Mouse (Mus musculus) small intestine, adult 2 months (tissue): ENCODE results near the gene D430041D05Rik. TPM values are rescaled to one million over a fixed set of nuclear protein-coding genes. Genes with fewer than 3 reads are reported as not detected.

Source experiments
- H3K27ac ChIP-seq: fragments of 200-500 bp; 2 replicates; pipeline ENCODE4 v1.5.1; 2012; ENCODE audit warnings: low read depth, low read length, control low read depth, inconsistent platforms; ENCODE audit not compliant: insufficient read depth
- H3K27me3 ChIP-seq: fragments of 200-500 bp; 2 replicates; pipeline ENCODE4 v1.6.1; 2012; ENCODE audit warnings: mild to moderate bottlenecking, moderate library complexity, low read length, inconsistent platforms; ENCODE audit not compliant: control insufficient read depth, insufficient read depth
- H3K36me3 ChIP-seq: fragments of 200-500 bp; 2 replicates; pipeline ENCODE4 v1.6.1; 2012; ENCODE audit warnings: mild to moderate bottlenecking, low read length, control low read depth, inconsistent platforms; ENCODE audit not compliant: control insufficient read depth, insufficient read depth
- H3K4me1 ChIP-seq: fragments of 200-500 bp; 2 replicates; pipeline ENCODE4 v1.6.1; 2012; ENCODE audit warnings: low read length, inconsistent platforms, mixed read lengths; ENCODE audit not compliant: control insufficient read depth, insufficient read depth, insufficient read length
- H3K4me3 ChIP-seq: fragments of 200-500 bp; 2 replicates; pipeline ENCODE4 v1.5.1; 2012; ENCODE audit warnings: low read depth, mild to moderate bottlenecking, control low read depth, inconsistent platforms, low read length, moderate library complexity
- CTCF ChIP-seq: fragments of 200-500 bp; IDR thresholded peaks from 2 replicates; pipeline ENCODE4 v1.5.1; 2012; ENCODE audit warnings: low read depth, mild to moderate bottlenecking, control low read depth, inconsistent platforms, low read length, moderate library complexity, mixed read lengths; ENCODE audit not compliant: insufficient replicate concordance, insufficient read length; ENCODE audit errors: extremely low read depth
- POLR2A ChIP-seq: fragments of 200-500 bp; IDR thresholded peaks from 2 replicates; pipeline ENCODE4 v1.6.1; 2012; ENCODE audit warnings: low read depth, mild to moderate bottlenecking, control low read depth, inconsistent platforms, low read length, moderate library complexity
- WGBS: fragments of 180-500 bp; shearing (Covaris S2); methylation state at CpG from one replicate; pipeline ENCODE4 v1.1.7; 2018; 5-methylcytosine and 5-hydroxymethylcytosine counted together
- polyA plus RNA-seq: library from polyadenylated mRNA; depleted of rRNA; stranded (reverse); fragments of >200 nt; gene quantifications from 2 replicates; pipeline ENCODE4 v1.2.3, GENCODE M21; 2012

Gene D430041D05Rik
- polyA plus RNA-seq, 1 experiment, result not detected

DNA sequence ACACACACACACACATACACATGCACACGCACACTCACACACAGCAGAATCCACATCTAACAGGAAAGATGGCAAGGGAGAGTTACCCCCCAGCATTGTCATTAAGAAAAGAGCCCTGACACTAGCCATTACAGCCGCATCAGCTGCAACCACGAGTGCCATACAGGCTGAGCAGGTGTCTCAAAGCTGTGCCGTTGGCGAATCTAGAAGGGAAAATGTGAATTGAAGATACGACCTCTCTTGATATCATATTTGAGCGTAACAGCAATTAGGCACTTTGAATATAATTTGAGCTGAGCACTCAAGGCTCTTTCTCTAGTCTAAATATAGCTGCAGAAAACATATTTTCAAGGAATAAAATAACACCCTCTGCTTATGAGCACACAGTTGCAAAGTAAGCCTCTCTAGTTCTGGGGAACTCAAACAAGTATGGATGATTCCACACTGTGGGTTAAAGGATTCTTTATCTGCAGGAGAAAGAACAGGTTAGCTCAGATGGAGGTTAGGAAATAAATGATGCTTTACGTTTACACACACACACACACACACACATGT, 127.3 kb downstream of the D430041D05Rik start:
- H3K27me3 ChIP-seq, result no peaks in the 10 kb centered on the region
- no peak overlapping the region for H3K4me3 ChIP-seq
- no peaks in the 10 kb centered on the region for H3K4me1 ChIP-seq
- 88% methylated on average over 8 of the region's 8 CpGs for WGBS
- H3K36me3 ChIP-seq, result no peaks in the 10 kb centered on the region
- TF ChIP-seq CTCF, result no peak
- no peak for TF ChIP-seq POLR2A
- H3K27ac ChIP-seq, result no peak overlapping the region

DNA sequence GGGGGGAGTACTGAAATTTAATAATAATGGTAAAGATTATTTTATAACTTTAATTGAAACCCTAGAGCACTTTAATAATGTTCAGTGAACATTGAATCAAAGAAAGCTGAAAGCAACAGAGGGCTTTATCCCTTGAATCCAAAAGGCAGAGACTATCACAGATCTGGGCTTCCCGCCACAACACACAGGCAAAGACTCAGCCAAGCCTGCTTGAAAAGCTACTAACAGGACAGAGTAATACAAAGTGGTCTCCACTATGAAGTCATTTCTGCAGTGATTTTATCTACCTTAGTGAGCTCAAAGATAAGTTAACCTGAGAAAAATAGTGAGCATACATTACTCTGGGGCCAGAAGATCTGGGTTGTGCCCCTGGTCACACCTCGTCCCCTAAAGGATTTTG, 128.0 kb downstream of the D430041D05Rik start:
- H3K27ac ChIP-seq, result no peak overlapping the region
- H3K4me3 ChIP-seq, result no peak overlapping the region
- no peaks in the 10 kb centered on the region for H3K27me3 ChIP-seq
- H3K4me1 ChIP-seq, result no peaks in the 10 kb centered on the region
- 80% methylated on average over 2 of the region's 2 CpGs for WGBS
- TF ChIP-seq POLR2A (no peak), CTCF (no peak)
- no peaks in the 10 kb centered on the region for H3K36me3 ChIP-seq

DNA sequence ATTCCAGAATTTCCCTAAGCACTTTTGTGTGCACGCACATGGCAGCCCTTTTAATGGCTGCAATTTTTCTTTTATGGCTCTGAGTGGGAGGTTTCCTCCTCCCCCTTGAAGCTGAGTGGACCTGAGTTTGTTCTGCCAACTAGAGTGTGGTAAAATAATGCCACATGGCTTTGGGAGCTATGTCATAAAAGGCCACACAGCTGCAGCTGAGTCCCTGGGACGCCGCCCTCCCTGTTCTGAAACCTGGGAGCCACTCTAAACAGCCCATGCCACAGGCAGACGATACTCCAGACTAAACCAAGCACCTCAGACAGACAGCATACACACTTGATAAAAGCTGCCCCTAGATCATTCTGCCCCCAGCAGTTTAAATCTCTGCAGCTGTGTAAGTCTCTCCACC, 143.8 kb downstream of the D430041D05Rik start:
- H3K36me3 ChIP-seq, result no peaks in the 10 kb centered on the region
- 18% methylated on average over 4 of the region's 4 CpGs for WGBS
- H3K27ac ChIP-seq, result no peak overlapping the region
- no peak for TF ChIP-seq POLR2A
- H3K27me3 ChIP-seq, result no peaks in the 10 kb centered on the region
- H3K4me3 ChIP-seq, result no peak overlapping the region
- no peaks in the 10 kb centered on the region for H3K4me1 ChIP-seq

DNA sequence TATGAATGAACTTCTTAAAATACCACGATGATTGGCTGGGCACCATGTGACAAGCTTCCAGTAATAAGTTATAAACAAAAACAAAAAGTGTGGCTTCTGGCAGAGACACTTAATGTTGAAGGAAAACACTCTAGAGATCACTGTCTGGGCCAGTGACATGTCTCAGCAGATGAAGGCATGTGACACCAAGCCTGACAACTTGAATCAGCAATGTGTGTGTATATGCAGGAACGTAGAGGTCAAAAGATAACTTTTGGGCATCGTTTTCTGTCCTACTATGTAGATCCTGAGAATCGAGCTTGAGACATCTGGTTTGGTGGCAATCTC, 149.1 kb downstream of the D430041D05Rik start:
- 73% methylated on average over 4 of the region's 4 CpGs for WGBS
- no peaks in the 10 kb centered on the region for H3K4me1 ChIP-seq
- no peaks in the 10 kb centered on the region for H3K27me3 ChIP-seq
- no peak overlapping the region for H3K4me3 ChIP-seq
- no peak overlapping the region for H3K27ac ChIP-seq
- TF ChIP-seq POLR2A, result no peak
- no peak for TF ChIP-seq CTCF
- H3K36me3 ChIP-seq, result no peaks in the 10 kb centered on the region

DNA sequence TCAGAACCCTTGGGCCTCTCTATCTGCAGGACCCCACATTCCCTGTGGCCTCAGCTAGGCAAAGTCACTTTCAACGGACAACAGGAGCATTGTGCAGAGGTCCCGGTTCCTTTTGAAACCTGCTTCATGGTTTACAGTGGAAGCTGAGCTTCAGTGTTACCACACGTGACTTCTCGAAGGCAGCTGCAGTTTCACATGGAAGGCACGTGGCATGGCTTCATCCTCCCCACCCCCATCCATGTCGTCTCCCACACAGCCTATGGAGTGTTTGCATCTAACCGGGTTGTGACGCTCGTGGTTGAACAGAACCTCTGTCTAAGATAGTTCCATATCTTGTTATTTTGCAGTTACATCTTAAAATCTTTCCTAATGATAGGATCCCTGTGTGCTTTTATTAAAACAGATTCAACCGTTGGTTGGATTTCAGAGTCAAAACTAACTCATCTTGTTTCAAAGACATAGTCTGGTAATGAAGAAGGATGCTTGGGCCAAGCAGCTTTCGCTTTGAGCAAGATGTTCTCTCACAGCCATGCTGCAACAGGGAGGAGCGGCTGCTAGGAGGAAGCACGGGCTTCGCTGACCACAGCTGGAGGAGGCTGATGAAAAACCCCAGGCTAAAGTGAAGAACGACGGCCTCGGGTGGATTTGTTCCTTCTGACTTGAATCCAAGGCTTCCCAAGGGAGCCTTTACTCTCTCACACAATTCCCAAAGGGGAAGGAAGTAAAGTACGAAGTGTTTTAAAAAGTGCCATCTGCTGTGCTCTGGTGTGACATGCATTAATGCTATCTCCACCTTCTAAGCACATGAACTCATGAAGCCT, 149.7 kb downstream of the D430041D05Rik start:
- TF ChIP-seq CTCF (no peak), POLR2A (no peak)
- Histone ChIP-seq H3K36me3 (no peaks in the 10 kb centered on the region), H3K4me1 (no peaks in the 10 kb centered on the region), H3K27me3 (no peaks in the 10 kb centered on the region), H3K4me3 (no peak overlapping the region), H3K27ac (no peak overlapping the region)
- WGBS, result 71% methylated on average over 18 of the region's 18 CpGs

DNA sequence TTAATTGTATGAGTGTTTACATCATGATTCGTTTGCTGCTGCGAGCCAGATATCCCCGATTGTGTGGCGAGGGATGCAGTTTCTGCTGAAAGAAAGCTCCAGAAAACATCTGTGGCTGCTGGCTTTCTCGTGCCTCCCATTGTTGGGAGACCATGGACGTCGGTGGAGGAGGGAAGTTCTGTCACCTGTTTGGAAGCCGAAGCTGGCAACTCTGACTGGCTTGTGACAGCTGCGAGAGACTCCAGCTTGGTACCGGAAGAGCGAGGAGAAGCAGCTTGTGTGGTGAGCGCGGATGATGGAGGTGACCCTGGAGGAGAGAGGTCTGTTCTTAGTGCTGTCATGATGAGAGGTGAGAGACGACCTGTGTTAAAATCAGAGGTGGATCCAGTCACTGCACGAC, 154.2 kb downstream of the D430041D05Rik start:
- Histone ChIP-seq H3K27me3 (no peaks in the 10 kb centered on the region), H3K36me3 (no peaks in the 10 kb centered on the region), H3K4me3 (no peak overlapping the region), H3K27ac (no peak overlapping the region), H3K4me1 (no peaks in the 10 kb centered on the region)
- WGBS, result 62% methylated on average over 15 of the region's 15 CpGs
- TF ChIP-seq CTCF (no peak), POLR2A (no peak)

DNA sequence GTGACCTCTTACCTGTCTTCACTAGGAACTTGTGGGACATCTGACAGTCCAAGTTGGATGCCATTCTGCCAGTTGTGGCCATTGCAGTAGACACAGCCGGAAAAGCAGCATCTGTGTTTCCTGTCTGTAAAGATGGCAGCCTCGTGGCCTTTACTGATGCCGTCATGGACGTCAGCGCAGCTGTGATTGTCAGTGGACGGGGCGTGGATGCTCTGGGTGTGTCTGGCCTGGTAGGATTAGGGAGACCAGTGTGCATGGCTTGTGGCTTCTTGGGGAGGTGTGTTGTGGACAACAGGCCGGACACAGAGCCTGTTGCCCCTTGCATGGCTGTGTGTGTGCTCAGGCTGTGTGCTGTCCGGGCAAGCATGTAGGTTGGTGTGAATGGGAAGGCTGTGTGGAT, 155.9 kb downstream of the D430041D05Rik start:
- no peaks in the 10 kb centered on the region for H3K36me3 ChIP-seq
- H3K27me3 ChIP-seq, result no peaks in the 10 kb centered on the region
- no peak overlapping the region for H3K27ac ChIP-seq
- WGBS, result 85% methylated on average over 9 of the region's 9 CpGs
- TF ChIP-seq POLR2A (no peak), CTCF (no peak)
- H3K4me1 ChIP-seq, result no peaks in the 10 kb centered on the region
- no peak overlapping the region for H3K4me3 ChIP-seq

DNA sequence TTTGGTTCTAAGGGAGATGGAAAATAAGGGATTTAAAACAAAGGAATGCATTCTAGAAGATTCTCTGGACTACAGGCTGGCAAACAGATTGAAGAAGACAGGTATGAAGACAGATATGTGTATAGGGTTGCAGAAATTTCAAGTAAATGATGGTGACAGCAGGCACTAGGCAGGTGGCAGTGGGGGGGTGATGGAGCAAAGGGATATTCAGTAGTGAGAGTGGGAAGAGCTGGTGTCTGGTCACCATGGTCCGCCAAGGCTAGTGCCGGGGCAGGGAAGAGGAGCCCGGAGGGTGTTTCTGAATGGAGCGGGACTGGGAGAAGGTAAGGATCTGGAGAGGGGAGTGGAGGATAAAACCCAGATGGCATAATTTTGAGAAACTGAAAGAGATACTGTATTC, 157.5 kb downstream of the D430041D05Rik start:
- WGBS, result 85% methylated on average over 4 of the region's 4 CpGs
- Histone ChIP-seq H3K27me3 (peaks cover 3% of the 10 kb centered on the region; the same call in 1 of the 2 replicates), H3K36me3 (no peaks in the 10 kb centered on the region), H3K4me3 (no peak overlapping the region), H3K4me1 (no peaks in the 10 kb centered on the region), H3K27ac (no peak overlapping the region)
- TF ChIP-seq CTCF (no peak), POLR2A (no peak)
